Mouse (Mus musculus) right cerebral cortex, adult 18-20 months (tissue): ENCODE measurements at regions not wholly inside any gene's neighbourhood (a gene's known extent, or its start where the extent isn't known, plus 50 kb on each side); places are given as distances from the start of the nearest gene placed in this dataset.

Source experiments
- DNase-seq: peaks from one replicate; pipeline ENCODE4 v3.0.0; 2022; ENCODE audit warnings: mixed read lengths

DNA sequence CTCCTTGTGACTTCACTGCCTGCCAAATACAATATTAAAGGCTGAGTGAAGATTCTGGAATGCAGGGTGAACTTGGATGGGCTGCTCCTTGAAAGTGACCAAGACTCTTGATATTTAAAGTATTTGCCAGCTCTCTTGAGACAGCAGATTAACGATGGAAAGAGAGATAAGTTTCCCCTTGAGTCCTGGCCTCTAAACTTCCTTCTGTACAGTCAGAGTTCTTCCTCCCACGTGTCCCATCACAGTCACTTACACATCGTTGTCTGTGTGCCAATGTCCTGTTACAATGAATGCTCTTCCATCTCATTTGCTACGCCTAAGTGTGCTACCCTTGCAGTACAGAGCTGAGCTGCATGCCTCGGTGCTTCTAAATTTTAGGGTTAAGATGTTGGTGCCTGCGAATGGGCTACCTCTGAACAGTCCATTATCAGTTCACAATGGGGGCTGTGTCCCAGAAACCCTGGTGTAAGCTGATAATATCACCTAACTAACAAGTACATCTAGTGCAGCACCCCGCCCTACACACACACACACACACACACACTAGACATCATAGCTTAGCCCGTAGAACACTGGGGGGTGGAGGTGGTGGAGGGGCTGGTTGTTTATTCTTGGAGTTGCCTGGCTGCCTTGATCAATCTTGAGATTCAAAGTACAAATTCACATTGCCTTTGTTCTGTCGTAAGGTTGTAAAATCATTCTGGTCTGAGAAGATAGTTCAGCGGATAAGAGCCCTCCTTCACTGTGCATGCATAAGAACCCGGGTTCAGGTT lies 207.9 kb upstream of the Pgrmc2 start:
- DNase-seq = no peak

DNA sequence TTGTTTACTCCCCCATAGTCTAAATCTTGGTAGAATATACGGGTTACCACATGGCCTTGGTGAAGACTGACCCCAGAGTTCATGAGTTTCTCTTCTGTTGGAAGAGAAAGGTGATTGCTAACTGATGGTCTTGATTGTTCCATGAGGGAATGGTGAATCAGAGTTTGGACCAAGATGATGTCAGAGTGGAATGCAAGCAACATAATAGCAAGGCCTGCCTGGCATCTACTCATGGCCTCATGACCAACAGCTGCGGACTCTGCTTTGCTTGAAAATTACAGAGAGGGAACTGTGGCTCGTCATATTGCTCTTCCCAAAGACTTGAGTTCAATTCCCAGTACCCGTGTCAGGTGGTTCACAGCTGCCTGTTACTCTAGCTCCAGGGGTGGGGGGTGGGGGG lies 205.9 kb upstream of the Pgrmc2 start:
- DNase-seq = no peak

DNA sequence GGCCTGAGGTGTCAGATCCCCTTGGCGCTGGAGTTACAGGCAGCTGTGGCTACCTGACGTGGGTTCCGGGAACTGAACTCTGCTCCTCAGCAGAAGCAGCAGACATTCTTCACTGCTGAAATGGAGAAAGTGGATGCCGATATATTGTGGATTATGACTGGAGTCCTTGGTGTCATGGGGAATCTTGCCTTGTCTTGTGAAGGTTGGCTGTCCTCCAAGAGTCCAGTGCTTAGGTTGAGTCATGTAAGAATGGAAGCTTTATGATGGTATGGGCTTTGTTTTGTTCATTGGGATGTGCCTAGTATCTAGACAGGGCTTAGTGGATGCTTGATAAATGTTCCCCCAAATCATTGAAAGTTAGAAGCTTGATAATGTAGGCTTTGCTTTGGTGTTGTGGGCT lies 205.2 kb upstream of the Pgrmc2 start:
- DNase-seq = no peak

DNA sequence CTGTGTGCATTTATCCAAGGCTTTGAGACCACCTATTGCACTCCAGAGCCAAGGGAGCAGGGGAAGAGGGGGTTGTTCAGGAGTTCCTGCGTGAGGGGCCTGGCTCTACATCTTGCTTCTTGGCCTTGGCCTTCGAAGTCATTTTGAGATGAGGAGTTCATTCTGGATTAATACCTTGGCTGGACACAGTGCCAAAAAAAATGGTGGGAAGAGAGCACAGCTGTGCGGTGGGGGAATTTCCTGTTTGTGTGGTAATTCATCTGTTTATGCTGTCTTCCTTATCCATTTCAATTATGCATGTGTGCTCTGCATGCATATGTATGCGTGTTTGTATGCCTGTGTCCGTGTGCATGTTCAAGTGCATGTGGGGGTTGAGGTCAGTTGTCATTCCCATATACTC lies 202.5 kb upstream of the Pgrmc2 start:
- no peak for DNase-seq

DNA sequence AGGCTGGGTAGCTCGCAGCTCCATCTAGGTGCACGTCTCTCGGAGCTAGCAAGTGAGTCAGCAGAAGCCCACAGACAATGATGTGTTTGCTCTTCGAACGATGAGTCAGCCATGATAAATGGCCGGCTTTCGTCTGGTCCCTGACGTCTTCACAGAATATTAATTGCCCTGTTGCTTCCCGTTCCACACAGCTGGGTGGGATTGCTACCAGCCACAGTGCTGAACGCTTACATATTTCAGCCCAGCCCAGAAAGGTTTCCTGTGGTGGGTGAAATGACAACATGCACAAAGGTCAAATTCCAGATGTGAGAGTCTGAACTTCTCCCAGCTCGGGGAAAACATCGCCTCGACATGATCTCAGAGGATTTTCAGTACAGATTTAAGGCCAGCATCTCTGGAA lies 202.1 kb upstream of the Pgrmc2 start:
- DNase-seq = peak; percentile 40

DNA sequence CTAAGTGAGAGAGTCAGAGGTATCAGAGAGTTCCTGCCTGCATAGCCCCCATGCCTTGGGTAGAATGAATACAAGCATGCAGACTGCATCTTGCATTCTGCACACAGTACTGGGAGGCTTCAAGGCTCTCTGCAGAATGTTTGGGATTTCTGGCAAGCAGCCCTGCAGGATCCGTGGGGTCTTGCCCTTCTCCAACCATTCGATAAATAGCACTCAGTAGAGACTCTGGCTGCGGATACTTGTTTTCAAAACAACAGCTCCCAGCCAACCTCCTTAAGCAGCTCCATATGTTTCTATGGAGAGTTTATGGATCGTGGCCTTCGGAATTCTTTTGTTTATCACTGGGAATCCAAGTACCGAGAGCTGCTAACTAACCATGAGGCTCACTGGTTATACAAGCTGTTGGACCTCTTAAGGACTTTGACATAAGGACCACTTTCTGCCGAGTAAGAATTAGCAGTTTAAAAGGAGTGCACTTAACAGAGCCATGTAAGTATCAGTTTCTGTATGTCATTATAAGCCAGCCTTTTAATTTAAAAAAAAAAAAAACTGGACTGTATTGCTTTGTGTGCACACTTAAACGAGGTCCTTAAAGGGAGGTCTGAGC lies 199.7 kb upstream of the Pgrmc2 start:
- DNase-seq = no peak

DNA sequence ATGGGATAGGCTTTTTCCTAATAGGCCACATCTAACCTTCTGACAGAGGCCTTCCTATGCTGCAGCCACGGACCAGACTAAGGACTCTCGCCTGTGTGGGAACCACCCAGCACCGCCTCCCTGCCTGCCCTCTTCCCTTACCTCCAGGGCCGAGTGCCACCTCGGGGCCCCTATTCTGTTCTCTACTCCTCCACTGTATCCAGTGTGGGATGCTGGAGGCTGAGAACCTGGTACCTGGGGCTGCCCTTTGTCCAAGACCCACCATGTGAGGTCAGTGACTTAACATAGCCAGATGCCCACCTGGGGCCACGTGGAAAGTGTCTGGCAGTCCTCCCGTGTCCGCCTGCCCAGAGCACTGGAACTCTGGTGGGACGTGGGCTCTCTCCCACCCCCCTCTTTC lies 193.2 kb upstream of the Pgrmc2 start:
- DNase-seq = no peak

DNA sequence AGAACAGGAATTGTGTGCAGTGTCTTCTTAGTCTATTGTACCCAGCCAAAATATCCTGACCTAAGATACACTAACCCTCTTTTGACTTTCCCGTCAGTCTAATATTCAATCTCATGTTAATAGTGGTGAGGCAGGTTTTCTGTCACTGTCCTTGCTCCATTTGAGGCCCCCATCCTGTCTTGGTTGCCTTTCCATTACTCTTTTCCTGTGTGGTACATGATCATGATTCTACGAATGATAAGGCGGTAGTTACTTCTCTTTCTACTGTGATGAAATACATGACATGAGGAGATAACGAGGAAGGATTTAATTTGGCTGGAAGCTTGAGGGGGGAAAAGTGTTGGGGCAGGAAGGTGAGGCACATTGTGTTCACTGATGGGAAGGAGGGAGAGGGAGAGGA lies 185.7 kb upstream of the Pgrmc2 start:
- no peak for DNase-seq

DNA sequence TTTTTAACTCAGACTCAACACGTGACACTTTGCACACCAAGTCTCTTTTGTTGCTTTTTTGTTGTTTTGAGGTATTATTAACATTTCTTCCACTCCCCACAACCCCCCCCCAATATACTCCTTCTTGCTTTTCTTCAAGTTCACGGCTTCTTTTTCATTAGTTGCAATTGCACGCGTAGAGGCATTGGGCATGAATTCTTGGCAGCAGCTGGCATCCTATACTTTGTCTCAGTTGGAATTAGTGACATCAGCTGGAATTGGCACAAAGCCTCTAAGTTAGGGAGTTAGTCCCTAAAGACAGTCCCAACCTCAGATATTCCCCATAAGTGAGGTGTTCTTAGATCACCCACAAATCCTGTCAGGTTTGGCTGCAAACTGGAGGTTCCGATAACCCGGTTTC lies 183.4 kb upstream of the Pgrmc2 start:
- DNase-seq = no peak

DNA sequence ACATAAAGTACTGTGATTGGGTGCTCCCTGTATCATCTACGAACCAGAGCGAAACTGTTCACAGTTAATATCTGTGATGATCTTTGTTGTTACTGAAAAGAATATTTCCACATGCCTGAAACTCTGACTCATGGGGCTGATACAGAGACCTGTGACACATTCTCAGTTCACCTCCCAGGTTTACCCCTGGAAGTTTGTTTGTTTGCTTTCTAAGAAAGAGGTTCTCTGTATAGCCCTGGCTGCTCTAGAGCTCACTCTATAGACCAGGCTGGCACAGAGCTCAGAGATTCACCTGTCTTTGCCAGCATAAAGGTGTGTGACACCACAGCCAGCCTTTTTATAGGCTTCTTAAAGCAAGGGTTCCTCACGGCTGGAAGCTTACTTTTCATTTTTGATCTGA lies 182.6 kb upstream of the Pgrmc2 start:
- DNase-seq = no peak

DNA sequence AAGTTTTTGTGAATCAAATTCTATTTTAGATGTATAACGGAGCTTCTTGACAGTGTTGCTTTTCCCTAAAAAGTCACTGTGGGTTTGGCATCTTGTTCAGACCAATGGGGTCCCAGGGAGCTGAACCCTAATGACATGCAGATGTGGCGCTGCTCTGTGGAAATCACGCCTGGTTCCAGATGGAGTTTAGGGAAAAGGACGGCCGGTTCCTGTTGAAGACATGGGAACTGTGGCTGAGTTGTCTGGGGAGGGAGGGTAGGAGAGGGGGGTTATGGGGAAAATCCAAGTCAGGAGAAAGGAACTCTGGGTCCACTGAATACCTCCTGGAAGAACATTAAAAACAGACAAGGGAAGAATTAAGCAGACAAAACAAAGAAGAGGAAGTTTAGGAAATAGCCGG lies 175.4 kb upstream of the Pgrmc2 start:
- no peak for DNase-seq

DNA sequence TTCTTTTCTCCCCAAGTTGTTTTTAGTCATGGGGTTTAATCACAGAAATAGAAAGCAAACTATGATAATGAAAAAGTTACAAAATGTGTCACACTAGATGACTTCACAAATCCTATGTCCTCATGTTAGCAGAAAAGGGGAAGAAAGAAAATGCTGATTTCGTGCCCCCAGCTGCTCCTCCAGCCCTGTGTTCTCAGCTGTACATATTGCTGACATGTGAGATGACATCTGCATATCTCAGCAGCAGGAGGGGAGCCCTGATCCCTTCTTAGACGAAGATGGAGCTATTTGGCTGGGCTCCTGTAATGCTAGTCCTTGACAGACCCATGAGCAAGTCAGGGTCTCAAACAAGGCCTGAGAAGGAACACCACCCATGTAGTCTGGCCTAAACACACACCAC lies 162.1 kb upstream of the Pgrmc2 start:
- DNase-seq = no peak

DNA sequence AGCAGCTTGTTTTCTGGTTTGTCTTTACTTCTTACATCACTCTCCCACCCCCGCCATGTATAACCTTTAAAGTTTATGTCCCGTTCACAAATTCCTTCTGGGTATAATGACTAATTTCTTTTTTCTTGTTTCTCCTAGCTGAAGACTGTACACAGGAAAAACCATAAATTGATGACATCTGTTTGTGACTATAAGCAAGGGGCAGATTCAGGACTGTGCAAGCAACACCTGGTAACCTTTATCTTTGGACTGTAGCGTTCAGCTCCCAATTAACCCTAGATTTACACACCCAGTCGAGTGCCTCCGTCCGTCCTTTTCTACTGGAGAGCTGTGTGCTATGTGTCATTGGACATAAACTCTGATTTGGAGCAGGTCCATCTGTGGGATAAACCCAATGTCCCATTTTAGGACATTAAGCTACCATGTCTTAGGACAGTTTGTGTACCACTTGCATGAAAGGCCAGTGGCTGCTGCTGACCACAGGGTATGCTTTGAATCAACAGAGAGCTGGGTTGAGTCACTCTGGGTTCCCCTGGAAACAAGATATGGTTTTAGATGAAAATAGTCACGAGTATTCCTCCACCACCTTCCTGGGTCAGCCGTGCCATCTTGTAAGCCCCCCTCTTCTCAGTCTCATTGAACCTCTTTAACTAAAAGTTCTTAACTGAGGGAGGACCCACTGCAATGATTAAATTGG lies 159.2 kb upstream of the Pgrmc2 start:
- DNase-seq = no peak

DNA sequence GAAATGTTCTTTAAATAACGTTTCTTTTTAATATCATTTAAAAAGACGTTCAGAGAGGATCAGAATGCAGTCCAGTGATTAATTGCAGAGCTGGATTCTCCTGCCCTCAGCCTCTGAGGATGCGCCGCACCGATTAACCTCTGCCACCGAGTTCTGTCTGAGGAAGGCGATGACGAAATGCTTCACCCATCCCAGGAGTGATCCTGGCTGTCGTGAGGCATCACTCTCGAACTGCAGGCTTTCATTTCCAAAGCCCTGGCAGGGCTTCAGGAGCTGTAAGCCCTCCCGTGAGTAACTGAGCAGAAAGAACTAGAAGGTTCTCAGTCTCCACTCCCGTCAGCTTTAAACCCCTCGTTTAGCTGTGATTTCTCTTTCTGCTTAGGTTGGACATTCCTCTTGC lies 157.0 kb upstream of the Pgrmc2 start:
- DNase-seq = no peak

DNA sequence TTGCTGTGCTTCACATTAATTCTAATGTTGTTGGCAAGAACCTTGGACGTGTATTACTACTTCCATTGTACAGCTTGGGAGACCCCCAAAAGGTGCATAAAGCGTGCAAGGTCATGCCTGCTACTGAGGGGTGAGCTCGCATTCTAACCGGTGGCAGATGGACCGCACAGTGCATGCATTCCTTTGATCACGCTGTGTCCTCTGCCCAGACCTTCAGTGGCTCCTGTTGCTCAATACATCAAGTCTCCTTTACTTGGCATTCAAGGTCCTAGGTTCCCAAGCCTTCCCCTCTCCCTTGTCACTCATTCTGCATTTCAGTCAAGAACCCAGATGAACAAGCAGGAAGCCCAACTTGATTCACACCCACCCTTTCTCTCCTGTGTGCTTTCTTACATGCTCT lies 156.4 kb upstream of the Pgrmc2 start:
- no peak for DNase-seq

DNA sequence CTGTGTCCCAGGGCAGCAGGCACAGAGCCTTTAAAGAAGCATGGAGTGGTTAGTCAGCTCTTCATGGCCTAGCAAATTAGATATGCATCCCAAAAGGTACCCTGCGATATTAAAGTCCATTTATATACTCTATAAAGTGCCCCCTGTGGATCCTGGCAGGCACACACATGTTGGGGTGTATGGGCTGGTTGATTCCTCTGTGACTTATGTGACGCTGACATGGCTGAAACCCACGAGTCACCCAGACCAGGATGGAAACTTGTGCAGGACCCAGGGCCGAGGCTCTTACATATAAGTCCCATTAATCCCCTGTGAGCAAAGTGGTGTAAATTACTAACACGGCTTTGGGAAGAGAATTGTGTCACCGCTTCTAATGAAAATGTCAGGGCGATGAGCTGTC lies 155.2 kb upstream of the Pgrmc2 start:
- DNase-seq = no peak

DNA sequence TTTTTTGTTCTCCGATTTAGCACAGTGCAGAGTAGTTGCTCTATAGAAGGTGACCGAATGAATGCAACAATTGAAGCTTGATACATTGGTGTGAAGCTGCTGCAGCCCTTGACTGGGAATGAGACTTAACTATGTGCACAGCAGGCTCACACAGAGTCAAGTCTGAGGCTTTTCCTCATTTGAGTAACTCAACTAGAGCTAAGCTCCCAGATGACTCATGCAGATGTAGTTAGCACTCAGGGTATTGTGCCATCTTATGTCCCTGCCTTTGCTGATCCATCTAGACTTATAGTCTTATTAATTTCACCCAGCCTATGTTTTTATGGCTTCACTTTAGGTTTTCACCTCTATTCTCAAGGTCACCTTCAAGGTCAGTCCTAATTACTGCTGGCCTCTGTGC lies 152.8 kb upstream of the Pgrmc2 start:
- DNase-seq = no peak

DNA sequence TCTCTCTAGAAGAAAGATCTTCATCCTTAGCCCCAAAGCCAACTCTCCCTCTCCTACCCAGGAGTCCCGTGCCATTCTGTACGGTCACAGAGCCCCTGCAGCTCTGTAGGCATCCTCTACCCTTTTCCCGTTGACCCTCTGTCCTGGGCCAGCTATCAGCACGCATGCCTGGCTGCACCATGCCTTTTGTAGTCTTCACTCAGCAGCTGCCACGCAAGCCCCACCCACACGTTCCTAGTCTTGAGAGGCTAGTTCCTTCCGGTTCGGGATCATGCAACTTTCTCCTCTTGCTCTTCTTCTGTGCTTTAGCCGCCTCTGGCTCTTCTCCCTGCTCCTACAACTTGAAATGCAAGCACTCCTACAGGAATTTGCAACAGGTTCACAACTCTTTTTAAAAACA lies 152.1 kb upstream of the Pgrmc2 start:
- DNase-seq = no peak

DNA sequence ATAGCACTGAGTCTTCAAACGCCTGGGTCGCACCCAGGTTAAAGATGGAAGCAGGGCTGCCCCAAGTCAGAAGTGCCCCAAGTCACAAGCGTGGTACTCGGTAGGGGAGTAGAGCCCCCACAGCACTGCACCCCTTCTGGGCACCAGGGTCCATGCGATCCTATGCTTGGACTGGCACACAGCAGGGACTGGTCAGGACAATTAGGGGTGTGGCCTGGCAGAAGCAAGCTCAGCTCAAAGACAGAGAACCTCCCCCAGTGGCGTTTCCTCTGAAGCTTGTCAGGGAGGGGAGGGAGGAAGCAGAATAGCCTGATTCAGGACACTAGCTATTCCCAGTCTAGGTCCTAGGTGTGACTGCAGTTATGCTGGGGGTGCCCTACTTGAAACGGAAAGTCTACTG lies 151.3 kb upstream of the Pgrmc2 start:
- DNase-seq = no peak

DNA sequence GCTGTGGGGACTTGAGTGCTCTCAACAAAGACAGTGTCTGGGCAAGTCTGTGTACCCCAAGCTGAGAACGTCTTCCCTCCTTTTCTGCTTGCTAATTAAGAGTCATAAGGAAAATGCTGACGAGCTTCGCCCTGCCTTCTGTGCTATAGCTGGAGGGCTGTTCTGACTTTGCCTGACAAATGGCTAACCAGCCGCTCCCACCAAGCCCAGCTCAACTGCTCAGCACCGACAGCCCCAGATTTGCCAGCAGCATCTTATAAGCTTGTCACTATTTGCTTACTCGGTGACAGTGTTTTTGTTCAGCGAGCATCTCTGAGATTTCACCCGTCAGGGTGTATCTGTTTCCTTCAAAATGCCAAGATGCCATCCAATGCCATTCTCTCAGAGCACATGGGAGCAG lies 150.6 kb upstream of the Pgrmc2 start:
- no peak for DNase-seq

DNA sequence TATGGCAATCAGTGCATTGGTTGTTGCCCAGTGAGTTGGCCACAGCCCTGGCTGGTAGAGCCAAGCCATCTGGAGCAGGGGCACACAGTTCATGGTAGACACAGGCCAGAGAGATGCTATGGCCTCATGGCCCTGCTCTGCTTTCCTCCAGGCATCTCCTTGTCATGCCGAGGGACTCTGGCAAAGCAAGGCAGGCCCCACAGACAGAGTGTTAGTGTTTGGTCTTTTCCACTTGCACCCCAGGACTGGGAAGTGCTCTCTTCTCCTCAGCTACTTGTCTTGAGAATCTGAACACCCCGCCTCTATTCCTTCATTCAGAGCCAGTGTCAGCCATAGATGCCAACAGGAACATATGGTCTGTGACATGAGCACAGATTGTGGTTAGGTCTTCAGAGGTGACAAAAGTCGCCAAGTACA lies 148.1 kb upstream of the Pgrmc2 start:
- no peak for DNase-seq

DNA sequence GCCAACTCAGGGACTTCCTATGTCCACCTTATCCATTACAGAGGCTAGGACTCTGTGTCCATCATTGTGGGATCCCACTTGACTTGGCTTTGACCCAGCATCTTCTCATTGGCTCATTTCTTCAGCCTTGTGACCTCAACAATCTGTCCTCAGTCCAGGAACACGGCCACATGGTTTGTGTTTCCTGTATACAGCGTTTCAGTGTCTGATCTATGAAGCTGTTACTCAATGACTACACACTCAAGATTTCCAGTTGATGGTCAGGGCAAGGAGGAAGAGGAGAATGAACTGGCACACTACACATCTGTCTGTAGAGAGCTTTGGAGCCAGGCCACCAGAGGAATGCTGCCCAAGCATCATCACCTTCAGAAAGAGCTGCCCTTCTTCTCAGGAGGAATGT lies 146.6 kb upstream of the Pgrmc2 start:
- DNase-seq = no peak

DNA sequence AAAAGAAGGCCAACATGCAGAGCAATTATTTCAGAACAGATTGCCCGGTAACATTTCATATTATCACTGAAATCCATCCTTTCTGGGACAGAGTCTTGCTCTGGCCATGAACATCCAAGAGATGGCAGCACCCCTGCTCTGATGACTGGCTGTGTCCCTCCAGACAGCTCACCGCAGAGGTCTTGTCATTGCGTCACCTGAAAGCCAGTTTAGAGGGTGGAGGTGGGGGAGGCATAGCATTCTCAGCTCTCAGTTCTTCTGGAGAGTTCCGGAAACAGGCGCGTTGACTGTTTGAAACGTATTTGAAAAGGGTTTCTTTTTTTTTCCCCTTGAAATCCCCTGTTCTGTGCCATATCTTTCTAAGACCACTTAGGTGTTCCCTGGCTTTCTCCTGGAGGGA lies 145.7 kb upstream of the Pgrmc2 start:
- peak; percentile 63 for DNase-seq

DNA sequence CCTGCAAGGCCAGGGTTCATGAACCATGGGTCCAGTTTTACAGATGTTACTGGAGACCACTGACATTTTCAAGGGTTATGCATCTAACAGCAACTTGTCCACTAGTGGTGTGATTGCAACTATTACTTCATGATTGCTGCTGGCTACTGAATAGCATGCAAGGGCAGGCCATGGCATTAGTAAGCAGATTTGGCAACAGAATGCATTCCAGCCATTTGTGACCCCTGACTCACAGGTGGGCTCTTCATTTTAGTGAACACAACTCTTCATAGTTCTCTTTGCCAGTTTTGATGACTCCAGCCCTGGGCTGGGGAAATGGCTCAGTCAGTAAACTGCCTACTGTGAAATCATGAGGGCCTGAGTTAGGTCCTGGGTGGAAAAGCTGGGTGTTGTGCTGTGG lies 137.9 kb upstream of the Pgrmc2 start:
- no peak for DNase-seq

DNA sequence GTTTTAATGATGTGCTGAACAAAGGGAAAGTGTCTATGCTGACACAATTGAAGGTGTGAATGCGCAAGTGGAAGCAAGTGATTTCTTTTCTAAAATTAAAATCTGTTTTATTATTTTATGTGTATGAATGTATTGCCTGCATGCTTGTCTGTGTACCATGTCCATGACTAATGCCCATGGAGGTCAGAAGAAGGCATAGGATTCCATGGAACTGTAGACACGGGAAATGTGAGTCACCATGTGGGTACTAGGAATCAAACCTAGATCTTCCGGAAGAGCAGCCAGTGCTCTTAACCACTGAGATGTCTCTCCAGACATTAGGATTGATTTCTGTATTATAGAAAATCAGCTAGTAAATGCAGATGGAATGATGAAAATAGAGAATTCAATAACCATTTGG lies 134.9 kb upstream of the Pgrmc2 start:
- no peak for DNase-seq
